Comparison of ENCODE assay signal across 8 mouse cellular contexts in genomic region chr4:8921477-8922385, GRCm38 (mm10).
A peak's percentile ranks its signal among the peaks of the same experiment; 100 is the strongest.
DNase-seq lines count a peak whose midpoint lies in the region; ATAC-seq and TF ChIP-seq lines count a peak whose summit lies in the region.

No protein-coding gene starts in this region.

- H3K36me3 ChIP-seq in hindbrain, embryonic 14.5 days (replicated peaks; ENCODE audit: control insufficient read depth, insufficient read depth), result no peaks in the 10 kb centered on the region
- no peaks in the 10 kb centered on the region for H3K36me3 ChIP-seq in midbrain, embryonic 16.5 days (ENCODE audit: control insufficient read depth, insufficient read depth, low read length)

- no peak overlapping the region for H3K27ac ChIP-seq in bone marrow, adult 2 months (ENCODE audit: control insufficient read depth, insufficient read depth, low read depth, low read length, poor library complexity)
- no peak overlapping the region for H3K27ac ChIP-seq in hindbrain, embryonic 14.5 days
- peak overlapping the region; percentile 23; the same call in 1 of the 2 replicates for H3K27ac ChIP-seq in midbrain, embryonic 16.5 days (ENCODE audit: low read length)

- peaks cover 2% of the 10 kb centered on the region for H3K4me1 ChIP-seq in bone marrow, adult 2 months (ENCODE audit: control insufficient read depth, insufficient read depth, low read length)
- peaks cover 21% of the 10 kb centered on the region for H3K4me1 ChIP-seq in hindbrain, embryonic 14.5 days (replicated peaks; ENCODE audit: control insufficient read depth, insufficient read depth, low read length)
- peaks cover 28% of the 10 kb centered on the region for H3K4me1 ChIP-seq in midbrain, embryonic 16.5 days (ENCODE audit: control insufficient read depth, insufficient read depth, low read length)

- no peaks in the 10 kb centered on the region for H3K27me3 ChIP-seq in hindbrain, embryonic 14.5 days (ENCODE audit: control insufficient read depth, insufficient read depth, low read length)
- H3K27me3 ChIP-seq in midbrain, embryonic 16.5 days (ENCODE audit: control insufficient read depth, insufficient read depth, low read depth, low read length), result no peaks in the 10 kb centered on the region

- DNase-seq in frontal cortex, adult 2 months (ENCODE audit: extremely low spot score in 1 of 2, low spot score in 1 of 2), result no peak
- peak; percentile 48 for DNase-seq in hindbrain, embryonic 14.5 days (ENCODE audit: low spot score)
- DNase-seq in gastrocnemius, adult 18-20 months (ENCODE audit: low spot score), result no peak
- DNase-seq in right cerebral cortex, postnatal 14 days, result no peak
- no peak for DNase-seq in MN1 (ENCODE audit: low spot score)

- TF ChIP-seq CTCF in bone marrow, adult 2 months (IDR thresholded peaks at IDR 0.05; ENCODE audit: control insufficient read depth, insufficient read depth, low read length), result no peak

- WGBS in bone marrow, adult 2 months, result 31% methylated on average over 31 of the region's 31 CpGs
- WGBS in hindbrain, embryonic 14.5 days, result 6% methylated on average over 31 of the region's 31 CpGs
- WGBS in midbrain, embryonic 16.5 days, result 6% methylated on average over 31 of the region's 31 CpGs

- H3K9ac ChIP-seq in hindbrain, embryonic 14.5 days, result peak overlapping the region; percentile 45
- H3K9ac ChIP-seq in midbrain, embryonic 16.5 days (ENCODE audit: low read depth, low read length), result peak overlapping the region; percentile 51; the same call in 1 of the 2 replicates

- H3K4me3 ChIP-seq in bone marrow, adult 2 months (replicated peaks; ENCODE audit: control insufficient read depth, low read depth, low read length), result no peak overlapping the region
- H3K4me3 ChIP-seq in hindbrain, embryonic 14.5 days (replicated peaks; ENCODE audit: low read length), result 0 out of 2 replicates have a peak overlapping the region, but pooled peaks have one; percentile 5
- peak overlapping the region; percentile 11; the same call in 1 of the 2 replicates for H3K4me3 ChIP-seq in midbrain, embryonic 16.5 days (ENCODE audit: low read depth, low read length)

- ATAC-seq in frontal cortex, adult (ENCODE audit: low TSS enrichment), result peak; percentile 65; the same call in 1 of the 2 replicates
- peak; percentile 50 for ATAC-seq in hindbrain, embryonic 14.5 days (ENCODE audit: low FRiP score)
- ATAC-seq in midbrain, embryonic 16.5 days, result peak; percentile 78

- no peaks in the 10 kb centered on the region for H3K9me3 ChIP-seq in hindbrain, embryonic 14.5 days (ENCODE audit: control insufficient read depth, low read length)
- H3K9me3 ChIP-seq in midbrain, embryonic 16.5 days (replicated peaks; ENCODE audit: control insufficient read depth, low read length, poor library complexity, severe bottlenecking), result no peaks in the 10 kb centered on the region

- H3K4me2 ChIP-seq in hindbrain, embryonic 14.5 days (replicated peaks), result peak overlapping the region; percentile 51
- H3K4me2 ChIP-seq in midbrain, embryonic 16.5 days (ENCODE audit: low read length), result peak overlapping the region; percentile 59

- 0 out of 2 replicates have a peak, but pooled peaks have one; percentile 13 for TF ChIP-seq POLR2A in bone marrow, adult 2 months (IDR thresholded peaks at IDR 0.05; ENCODE audit: borderline replicate concordance, control insufficient read depth, low read depth, low read length)
